Mouse (Mus musculus) thymus, postnatal 4 days (tissue): ENCODE measurements at regions not wholly inside any gene's neighbourhood (a gene's known extent, or its start where the extent isn't known, plus 50 kb on each side); places are given as distances from the start of the nearest gene placed in this dataset.
A peak's percentile ranks its signal among the peaks of the same experiment; 100 is the strongest.

Experiments used
- DNase-seq: peaks from one replicate; pipeline ENCODE4 v3.0.0; 2021

- no peak for DNase-seq
These were observed 100.7 kb upstream of the Chrna7 start for GRCm38 (mm10) chr7:63313096-63313495.

DNA sequence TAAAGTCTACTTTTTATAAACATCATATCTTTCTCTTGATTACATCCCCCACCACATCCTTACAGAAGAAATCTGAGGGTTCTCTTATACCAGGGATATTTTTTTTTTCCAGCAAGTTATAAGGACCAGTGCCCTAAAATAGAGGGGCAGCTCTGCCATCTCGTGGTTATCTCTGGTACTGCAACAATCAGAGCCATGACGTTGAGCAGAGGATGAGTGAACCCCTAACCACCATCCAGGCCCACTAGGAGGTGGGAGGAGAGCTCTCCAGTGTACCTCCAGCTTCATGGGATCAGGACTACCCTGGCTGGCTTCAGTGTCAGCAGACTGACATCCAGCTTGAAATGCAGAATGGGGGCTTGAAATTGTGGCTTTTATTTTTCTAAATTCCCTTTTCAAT lies 107.2 kb upstream of the Chrna7 start:
- peak; percentile 43 for DNase-seq

- DNase-seq: no peak
These were observed 108.8 kb upstream of the Chrna7 start for GRCm38 (mm10) chr7:63321171-63321570.

DNA sequence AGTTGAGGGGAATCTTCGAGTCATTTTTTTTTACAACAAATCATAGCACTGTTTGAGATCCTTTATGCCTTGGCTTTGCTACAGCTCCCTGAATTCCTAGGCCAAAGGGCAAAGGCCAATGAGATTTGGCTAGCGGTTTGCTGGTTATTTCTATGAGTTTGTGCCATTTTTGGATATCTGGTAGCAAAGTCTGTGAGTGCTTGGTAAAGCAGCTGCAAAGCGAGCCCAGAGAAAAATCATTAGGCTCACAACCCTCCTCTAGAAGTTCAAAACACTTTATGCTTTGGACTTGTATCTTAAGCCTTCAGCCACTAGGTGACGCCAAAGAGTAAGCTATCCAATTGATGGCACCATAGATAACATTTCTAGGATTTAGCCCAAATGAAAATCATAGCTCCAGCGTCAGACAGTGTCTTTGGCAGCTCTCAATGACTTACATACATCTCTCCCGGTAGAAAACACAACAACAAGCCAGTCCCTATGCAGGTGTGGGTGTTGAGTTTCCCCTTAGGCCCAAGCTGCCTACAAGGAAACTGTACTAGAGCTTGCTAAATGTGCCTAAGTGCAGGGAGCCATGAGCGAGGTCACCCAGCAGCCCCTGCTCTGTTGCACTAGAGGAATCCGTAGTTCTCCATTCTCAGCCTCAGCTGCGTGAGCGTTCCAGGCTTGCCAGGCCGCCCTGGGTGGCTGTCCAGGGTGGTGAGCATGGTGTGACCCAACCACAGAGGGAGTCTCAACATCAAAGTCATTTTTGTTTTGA lies 109.8 kb upstream of the Chrna7 start:
- DNase-seq: peak; percentile 13

- DNase-seq: no peak
These were observed 109.4 kb upstream of the Otud7a start for GRCm38 (mm10) chr7:63335146-63335545.

- no peak for DNase-seq
These were observed 108.5 kb upstream of the Otud7a start for GRCm38 (mm10) chr7:63336072-63336471.

GRCm38 (mm10) chr7:63341716-63342115 lies 102.8 kb upstream of the Otud7a start:
- no peak for DNase-seq

GRCm38 (mm10) chr7:63345671-63346392 lies 98.7 kb upstream of the Otud7a start:
- DNase-seq: peak; percentile 39

GRCm38 (mm10) chr7:63346393-63346730 lies 98.2 kb upstream of the Otud7a start:
- no peak for DNase-seq
